Mouse (Mus musculus): ENCODE results near the gene Samd14. TPM values are rescaled to one million over a fixed set of nuclear protein-coding genes. Genes with fewer than 3 reads are reported as not detected.

Samd14 gene
- total RNA-seq, 2 experiments from 2014 or later: 0.34 to 0.52 TPM

DNA sequence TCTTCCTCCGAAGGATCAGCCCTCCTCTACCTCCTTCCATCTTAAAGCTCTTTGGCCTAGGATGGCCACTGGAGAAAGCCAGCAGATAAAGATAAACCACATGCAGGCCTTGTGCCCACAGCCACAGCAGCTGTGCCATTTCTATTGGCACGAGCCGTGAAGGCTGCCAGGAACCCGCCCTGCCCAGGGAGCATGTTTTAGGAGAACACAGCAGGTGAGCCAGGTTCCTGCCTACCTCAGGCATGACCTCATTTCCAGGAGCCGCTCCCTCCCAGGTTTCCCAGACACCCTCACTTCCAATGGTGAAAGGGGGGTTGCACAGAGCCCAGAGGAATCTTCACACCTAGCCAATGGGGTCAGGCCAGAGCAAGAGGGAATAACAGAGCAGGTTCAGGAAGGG lies 63.1 kb downstream of the Samd14 start:
- DNase-seq (ENCODE audit: low spot score): no peak

- no peak for DNase-seq (ENCODE audit: low spot score)
These were observed 64.2 kb downstream of the Samd14 start for GRCm38 (mm10) chr11:95073835-95074234.

DNA sequence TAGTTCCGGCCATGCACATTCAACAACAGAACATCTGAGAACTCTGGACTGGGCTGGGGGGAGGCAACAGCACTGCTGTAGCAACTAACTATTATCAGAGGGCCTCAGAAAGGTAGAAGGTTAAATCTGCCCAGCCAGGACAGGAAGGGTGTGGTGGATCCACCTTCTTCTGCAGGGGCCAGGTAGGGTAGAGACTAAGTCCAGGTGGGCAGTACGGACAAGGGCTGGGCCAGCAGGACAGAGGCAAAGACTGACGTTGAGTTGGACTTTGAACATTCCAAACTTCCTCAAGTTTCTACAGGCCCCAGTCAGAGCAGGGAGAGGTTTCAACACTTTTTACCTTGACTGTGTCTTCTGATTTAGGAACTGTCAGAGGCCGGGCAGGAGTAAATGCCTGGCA lies 65.0 kb downstream of the Samd14 start:
- no peak for DNase-seq (ENCODE audit: low spot score)

GRCm38 (mm10) chr11:95075197-95076040 lies 65.7 kb downstream of the Samd14 start:
- no peak for DNase-seq (ENCODE audit: low spot score)

Other genes with a start within 250 kb of the Samd14 start
- gene Tmem92, start 227.2 kb upstream of the Samd14 start, total RNA-seq (2021): not detected
- gene Col1a1, start 73.7 kb upstream of the Samd14 start, total RNA-seq (2021): 10 to 100 TPM; 64.6 to 65.0 TPM
- gene Hils1, start 42.3 kb upstream of the Samd14 start, total RNA-seq (2021): not detected
- gene Sgca, start 33.6 kb upstream of the Samd14 start, total RNA-seq (2021): 100 to 1,000 TPM; 283 to 304 TPM
- 10 to 100 TPM; 16.1 to 24.5 TPM for gene Ppp1r9b, start 18.8 kb upstream of the Samd14 start, total RNA-seq (2021)
- 100 to 1,000 TPM; 514 to 515 TPM for gene Pdk2, start 31.5 kb downstream of the Samd14 start, total RNA-seq (2021)
- gene Itga3, start 66.9 kb downstream of the Samd14 start, total RNA-seq (2021): 1 to 10 TPM; 4.7 to 5.0 TPM
- not detected for gene Dlx3, start 110.2 kb downstream of the Samd14 start, total RNA-seq (2021)
- not detected for gene Dlx4, start 136.4 kb downstream of the Samd14 start, total RNA-seq (2021)

Measured in gastrocnemius, adult 18-20 months (tissue).